Mouse (Mus musculus) gastrocnemius, postnatal 36 days (tissue): Measurements from ENCODE around the gene Tprn. TPM values are rescaled to one million over a fixed set of nuclear protein-coding genes. Genes with fewer than 3 reads are reported as not detected.

Experiments
- DNase-seq, 2 experiments: peaks; one replicate each; pipeline ENCODE4 v3.0.0; 2022
- intact Hi-C: fragments of 180-260 bp; cut with DNase I; formaldehyde crosslinking; loops from one replicate; pipeline ENCODE4 v1.15.1; 2025
- total RNA-seq, 2 experiments: library from RNA; stranded (reverse); gene quantifications; 2 replicates each; pipeline ENCODE4 v1.2.3; 2021

The Tprn gene
- total RNA-seq, 2 experiments from 2014 or later: 3.8 to 4.5 TPM

DNA sequence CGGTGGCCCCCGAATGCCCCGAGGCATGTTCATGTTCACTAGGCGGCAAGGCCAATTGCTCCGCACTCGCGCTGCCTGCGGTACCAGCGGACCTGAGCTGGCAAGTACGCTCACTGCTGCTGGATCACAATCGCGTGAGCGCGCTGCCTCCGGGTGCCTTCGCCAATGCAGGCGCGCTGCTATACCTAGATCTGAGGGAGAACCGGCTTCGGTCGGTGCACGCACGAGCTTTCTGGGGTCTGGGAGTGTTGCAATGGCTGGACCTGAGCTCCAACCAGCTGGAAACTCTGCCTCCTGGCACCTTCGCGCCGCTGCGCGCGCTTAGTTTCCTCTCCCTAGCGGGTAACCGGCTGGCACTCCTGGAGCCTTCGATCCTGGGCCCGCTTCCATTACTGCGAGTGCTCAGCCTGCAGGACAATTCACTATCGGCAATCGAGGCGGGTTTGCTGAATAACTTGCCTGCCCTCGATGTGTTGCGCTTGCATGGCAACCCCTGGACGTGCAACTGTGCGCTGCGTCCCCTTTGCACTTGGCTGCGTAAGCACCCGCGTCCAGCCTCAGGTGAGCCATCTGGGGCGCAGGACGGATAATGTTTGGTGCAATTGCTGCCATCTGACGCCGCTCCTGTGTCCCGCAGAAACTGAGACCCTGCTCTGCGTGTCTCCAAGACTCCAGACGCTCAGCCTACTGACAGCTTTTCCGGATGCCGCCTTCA lies 27.8 kb downstream of the Tprn start:
- intact Hi-C loops: no loop called here

GRCm38 (mm10) chr2:25290816-25291130 lies 28.4 kb downstream of the Tprn start:
- intact Hi-C loops: no loop called here
- DNase-seq: no peak

More for the DNA sequence above, 27.8 kb downstream of the Tprn start:
- DNase-seq: no peak

DNA sequence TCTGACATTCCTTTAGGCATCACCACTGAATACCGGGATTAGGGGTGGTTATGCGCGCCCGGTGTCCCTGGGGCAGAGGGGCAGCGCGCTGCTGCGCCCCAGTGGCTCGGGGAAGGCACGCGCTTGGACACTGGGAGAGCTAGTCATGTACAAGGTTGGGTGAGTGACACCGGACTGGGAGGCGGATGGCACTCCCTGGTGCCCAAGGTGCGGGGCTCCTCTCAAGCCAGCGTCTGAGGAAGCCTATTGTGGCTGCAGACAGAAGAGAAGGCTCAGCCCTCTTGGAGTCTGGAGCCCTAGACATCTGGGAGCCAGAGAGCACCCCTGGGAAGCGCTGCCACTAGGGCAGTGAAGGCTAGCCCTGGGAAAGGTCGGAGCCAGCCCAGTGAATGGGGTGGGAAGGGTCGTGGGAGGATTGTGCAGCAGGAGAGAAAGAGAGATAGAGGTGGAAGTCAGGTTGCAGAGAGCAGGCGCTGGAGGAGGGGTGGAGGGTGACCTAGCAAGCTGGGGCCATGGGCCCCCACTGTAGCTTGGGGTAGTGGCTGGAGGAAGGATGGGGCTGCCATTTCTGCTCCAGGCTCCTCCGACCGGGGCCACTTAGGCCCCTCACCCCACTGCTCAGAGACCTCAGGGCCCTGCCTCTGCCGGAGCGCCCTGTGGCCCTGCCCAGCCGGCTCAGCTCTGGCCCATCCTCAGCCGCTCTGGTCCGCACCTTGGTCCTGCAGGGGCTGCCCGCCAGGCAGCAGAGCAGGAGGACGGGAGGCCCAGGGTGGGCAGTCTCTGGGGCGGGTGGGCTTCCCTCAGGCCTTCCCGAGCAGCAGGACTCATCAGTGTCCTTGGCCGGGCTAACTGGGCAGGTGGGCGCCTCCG lies 29.0 kb downstream of the Tprn start:
- intact Hi-C loops: no loop called here
- no peak for DNase-seq

GRCm38 (mm10) chr2:25292054-25292544 lies 29.7 kb downstream of the Tprn start:
- intact Hi-C loops: no loop called here
- peak in 1 of 2 experiments; percentile 25 for DNase-seq

GRCm38 (mm10) chr2:25292856-25293255 lies 30.4 kb downstream of the Tprn start:
- DNase-seq: peak; percentile 55 to 73
- intact Hi-C loops: no loop called here

DNA sequence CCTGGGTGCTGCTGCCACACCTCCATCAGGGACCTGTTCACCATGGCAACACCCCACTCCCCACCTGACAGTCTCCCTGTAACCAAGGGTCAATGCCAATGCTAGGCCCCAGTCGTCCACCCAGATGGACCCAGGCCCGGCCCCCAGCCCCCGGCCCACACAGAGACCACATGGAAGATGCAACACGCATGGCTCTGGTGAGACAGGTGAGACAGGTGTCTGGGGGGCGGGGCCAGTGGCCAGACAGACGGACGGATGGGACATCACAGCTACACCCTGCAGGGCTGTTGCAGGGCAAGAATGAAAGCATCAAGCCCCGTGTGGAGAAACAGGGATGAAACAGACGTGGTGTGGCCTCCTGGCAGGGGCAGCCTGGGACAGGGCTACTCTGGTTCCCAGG lies 31.3 kb downstream of the Tprn start:
- DNase-seq: no peak
- intact Hi-C loops: loop anchor here (2.0 kb wide), 1 partner anchor 99 kb away; no protein-coding TSS in a partner anchor

- no peak for DNase-seq
- intact Hi-C loops: no loop called here
Observed at GRCm38 (mm10) chr2:25297093-25297492, 34.7 kb downstream of the Tprn start.

GRCm38 (mm10) chr2:25298046-25298445 lies 35.6 kb downstream of the Tprn start:
- intact Hi-C loops: no loop called here
- DNase-seq: no peak

DNA sequence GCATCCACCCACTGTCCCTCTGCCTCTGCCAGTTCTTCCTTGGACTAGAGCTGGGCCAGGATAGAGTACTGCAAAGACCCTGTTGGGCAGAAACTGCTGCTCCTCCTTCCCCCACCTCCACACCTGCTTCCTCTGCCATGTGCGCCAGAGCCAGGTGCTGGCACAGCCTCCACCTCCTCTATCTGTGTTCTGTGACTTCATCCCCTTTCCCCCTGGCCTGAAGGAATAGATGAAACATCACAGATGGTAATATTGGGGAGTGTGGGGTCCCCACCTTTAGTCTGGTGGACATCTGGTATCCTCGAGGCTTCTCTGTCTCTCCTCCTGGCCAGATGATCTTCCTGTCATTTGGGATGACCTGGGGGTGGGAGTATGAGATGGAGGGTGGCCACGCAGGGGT lies 41.0 kb downstream of the Tprn start:
- no peak for DNase-seq
- intact Hi-C loops: no loop called here

DNA sequence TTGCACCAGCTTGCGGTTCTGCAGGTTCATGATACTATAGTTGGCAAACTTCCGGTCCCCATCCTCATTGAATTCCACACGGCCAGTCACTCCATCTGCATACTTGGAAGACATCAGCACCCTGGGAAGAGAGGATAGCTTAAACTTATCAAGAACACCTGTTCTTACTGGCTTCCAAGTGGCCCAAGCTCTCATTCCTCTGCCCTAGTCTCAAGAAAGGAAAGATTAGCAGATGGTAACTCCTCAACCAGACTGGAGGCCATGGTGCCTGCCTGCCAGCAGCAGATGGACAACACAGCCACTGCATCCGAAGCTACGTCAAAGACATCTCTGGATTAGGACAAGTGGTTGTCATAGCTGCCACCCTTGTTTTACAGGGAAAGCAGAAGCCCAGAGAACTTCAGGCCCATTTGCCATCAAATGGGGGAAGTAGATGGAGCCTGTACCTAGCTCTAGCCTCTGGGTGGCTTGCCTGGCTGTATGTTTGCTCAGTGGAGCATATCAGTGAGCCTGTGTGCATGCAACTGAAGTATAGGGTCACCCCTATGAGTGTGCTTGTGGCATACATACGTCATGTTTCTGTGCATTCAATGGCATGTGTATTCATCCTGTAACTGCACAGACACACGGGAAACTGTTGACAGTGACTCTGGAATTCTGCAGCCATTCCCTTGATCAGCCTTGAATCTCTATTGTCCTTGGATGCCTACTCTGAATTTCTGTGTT lies 41.7 kb downstream of the Tprn start:
- intact Hi-C loops: no loop called here

GRCm38 (mm10) chr2:25304657-25305541 lies 42.5 kb downstream of the Tprn start:
- no peak for DNase-seq
- intact Hi-C loops: no loop called here

More for the DNA sequence above, 41.7 kb downstream of the Tprn start:
- no peak for DNase-seq

- no peak for DNase-seq
- intact Hi-C loops: no loop called here
Observed at GRCm38 (mm10) chr2:25305587-25306359, 43.4 kb downstream of the Tprn start.

DNA sequence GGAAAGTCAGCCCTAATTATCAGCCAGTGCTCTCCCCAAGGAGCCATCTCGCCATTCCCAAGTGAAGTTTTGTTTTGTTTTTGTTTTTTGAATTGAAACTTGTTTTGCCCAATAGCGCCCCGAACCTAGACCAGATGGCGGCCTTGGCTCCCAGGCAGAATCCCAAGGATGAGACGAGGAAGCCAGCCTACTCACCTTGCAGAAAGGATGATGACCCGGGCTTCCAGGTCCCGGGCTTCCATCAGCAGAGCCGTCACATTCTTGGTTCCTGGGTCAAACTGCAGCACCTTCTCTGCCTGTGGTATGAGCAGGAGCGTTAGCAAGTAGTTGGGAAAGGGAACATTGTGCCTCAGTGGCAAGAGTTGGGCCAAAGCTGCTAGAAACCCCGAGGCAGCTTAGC lies 47.8 kb downstream of the Tprn start:
- intact Hi-C loops: no loop called here
- no peak for DNase-seq

DNA sequence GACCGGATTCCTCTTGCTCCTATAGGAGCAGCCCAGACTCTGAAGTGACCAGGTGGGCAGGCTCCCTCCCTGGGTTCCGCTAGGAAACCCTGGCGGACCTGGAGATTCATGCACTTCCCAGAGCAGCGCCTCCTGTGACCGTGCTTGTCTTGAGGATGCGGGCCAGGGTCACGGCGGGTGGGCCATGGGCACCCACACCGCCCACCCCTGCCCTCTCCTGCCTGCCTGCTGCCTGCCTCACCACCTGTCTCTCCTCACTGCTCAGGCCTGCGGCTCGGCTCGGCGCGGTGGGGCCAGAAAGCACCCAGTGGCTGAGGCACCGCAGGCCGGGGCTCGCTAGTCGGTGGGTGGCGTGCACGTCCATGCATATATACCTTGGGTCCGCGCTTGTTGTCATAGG lies 48.6 kb downstream of the Tprn start:
- DNase-seq: no peak
- intact Hi-C loops: no loop called here

GRCm38 (mm10) chr2:25311491-25311891 lies 49.1 kb downstream of the Tprn start:
- intact Hi-C loops: no loop called here
- DNase-seq: no peak

GRCm38 (mm10) chr2:25318119-25318966 lies 55.9 kb downstream of the Tprn start:
- no peak for DNase-seq
- intact Hi-C loops: no loop called here

GRCm38 (mm10) chr2:25318971-25319773 lies 56.8 kb downstream of the Tprn start, which contains the start of gene Grin1:
Gene Grin1, minus strand, starts transcription at chr2:25319187.
- intact Hi-C loops: no loop called here
- DNase-seq: peak; percentile 24 to 29
